Mouse (Mus musculus): ENCODE results near the gene Impg1.
A peak's percentile ranks its signal among the peaks of the same experiment; 100 is the strongest.
"Not testable (repeated sequence)": the region's sequence is repeated elsewhere in the genome, so short reads cannot be mapped to it uniquely, and the experiment has no call there.

Gene Impg1

DNA sequence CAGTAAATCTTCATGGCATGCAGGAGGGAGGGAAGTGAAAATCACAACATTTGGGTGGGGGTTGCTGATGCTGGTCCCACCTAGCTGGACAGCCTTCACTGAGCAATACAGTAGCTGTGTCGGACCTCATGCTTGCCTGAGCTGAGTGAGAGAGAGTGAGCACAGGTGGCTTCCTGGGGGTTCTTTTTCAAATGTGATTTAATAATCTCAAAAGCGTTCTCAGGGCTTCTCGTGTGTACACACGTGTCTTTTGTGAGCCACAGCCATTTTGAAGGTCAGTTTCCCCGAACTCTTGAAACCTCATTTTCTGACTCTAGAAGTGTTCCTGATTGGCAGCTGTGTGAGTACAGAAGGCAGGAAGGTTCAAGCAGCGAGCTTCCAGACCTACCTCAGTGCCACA is 122.8 kb downstream of the Impg1 start:
- DNase-seq, result no peak

DNA sequence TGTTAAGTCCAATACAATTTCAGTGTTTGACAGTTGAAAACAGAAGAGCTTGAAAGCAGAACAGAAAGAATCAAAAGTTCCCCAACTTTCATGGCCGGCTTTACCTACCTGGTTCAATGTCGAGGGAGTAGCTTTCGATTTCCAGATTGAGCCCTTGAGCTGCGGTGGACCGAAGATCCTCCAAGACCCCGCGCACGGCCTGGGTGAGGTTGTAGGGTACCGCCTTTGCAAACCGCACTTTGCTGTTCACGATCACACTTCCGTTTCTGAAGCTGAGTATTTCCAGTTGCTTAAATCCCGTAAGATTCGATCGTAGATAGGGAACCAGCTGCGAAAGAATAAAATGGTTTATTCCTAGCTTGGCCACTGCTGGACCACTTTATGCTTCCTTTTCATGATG is 123.5 kb downstream of the Impg1 start:
- no peak for DNase-seq

DNA sequence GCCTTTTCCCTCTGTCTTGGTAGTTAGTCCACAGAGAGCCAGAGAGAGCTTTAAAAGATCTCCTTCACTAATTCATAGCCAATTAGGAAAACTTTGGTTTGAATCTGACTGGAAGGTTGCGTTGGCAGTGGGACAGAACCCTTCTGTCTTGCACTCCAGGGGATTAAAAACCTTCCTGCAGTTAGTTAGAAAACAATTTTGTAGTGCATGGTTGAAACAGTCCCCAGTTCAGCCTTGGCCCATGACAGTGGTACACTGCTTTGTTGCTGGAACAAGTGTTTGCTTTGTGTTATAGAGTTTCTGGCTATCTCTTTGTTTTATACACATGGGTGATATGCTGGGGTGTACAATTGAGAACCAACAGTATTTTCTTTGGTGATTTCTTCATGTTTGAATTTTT is 124.4 kb downstream of the Impg1 start:
- DNase-seq, result no peak

DNA sequence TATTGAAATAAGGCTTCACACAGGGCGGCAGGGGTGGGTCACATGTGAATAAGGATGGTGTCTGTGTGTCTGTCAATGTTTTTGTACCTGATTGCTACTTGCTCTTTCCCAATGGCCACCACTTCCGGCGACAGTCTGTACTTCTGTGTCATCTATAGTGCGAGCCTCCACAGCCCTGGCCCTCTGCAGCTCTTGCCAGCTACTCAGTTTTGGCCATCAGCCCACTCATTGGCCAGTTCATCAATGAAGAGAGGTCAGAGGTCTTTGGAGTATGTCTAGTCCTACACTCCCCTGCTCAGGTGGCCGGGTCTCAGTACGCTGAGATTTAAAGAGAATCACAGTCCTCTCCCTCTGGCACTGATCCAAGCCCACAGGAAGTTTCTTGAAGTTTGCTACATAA is 127.3 kb downstream of the Impg1 start:
- DNase-seq, result no peak

DNA sequence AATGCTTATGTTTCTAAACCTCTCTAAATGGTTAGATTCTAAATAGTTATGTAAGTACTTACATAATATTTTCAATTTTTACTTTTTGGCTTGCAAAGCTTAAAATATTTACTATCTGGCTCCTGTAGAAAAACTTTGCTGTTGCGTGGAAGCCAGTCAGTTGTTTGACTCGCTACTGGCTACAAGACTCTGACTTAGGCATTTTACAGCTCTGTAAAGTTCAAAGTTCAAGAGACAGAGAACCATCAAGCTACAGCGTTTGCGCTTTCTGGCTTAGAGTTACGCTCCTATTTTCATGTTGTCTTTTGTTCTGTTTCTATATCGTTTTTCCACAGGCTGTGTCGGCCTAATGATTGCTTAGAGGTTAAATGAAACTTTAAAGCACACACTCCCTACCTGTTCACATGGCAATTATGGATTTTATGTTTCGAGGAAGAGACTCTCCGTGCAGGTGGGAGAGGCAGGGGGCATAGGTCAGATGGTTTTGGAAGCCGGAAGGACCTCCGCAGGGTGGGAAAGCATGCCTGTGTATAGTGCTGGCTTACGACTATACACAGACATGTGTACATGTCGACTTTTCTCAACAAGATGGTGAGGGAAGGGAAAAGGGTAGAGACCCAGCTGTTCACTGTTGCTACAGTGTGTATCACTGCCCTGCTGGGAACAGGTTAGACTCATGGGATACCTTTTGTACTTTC is 129.5 kb downstream of the Impg1 start:
- DNase-seq, result no peak

DNA sequence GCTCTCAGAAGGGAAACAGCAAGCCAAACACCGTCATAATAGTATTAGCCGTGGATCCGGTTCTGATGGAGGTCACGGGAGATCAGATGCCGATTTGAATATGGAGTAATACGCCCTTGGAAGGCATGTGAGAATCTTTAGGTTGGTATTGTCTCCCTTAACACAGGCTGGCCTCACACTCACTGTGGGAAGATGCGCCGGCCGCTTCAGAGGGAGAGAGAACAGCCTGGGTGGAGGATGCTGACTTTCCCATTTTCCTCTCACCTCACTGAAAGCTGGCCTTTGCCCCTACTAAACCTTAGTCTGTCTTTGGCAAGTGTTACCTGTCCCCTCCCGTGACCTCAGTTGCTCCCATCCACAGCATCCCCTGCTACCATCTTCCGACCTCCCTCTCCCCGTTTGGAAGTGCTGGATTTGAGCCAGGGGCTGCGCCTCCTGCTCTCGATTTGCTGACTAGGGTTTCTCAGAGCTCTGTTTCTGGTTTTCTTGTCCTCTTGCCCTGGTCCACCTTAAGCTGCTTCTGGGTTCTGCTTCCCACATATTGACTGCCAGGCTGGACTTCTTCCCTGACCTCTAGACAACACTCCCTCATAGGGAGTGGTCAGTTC is 131.2 kb downstream of the Impg1 start:
- no peak for DNase-seq

DNA sequence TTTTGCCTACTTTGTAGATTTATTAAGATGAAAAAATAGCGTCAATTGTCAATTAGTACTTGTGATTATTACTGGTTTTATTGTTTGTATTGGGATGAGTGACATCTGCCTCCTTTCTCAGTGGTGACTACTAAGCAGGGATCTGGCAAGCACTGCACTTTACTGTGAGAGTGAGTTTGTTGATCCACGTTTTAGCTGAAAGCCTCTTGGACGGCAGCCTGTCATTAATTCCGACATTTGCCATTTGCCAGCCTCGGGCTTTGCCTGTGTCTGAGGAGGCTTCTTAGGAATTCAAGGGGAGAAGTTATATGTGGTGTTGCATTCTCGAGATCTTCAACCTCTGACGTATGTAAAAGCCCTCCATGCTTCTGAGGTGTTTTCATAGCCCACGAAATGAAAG is 131.8 kb downstream of the Impg1 start:
- no peak for DNase-seq

DNA sequence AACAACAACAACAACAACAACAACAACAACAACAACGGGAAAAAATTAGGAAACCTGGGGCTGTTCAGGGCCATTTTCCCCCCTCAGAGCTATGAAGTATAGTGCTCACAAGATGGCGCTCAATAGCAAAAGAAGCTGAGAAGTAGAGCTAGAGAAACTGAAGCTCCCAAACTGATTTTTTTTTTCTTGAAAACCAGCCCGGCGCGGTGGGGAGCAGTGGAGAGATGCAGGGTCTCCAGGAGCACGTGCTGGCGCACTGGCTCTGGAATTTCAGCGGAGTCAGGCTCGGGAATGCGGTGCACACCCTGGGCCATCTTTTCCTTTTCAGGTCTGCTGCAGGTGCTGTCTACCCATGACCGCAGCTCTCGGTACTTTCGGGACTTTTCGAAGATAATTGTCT is 133.1 kb downstream of the Impg1 start:
- DNase-seq, result peak; percentile 34

DNA sequence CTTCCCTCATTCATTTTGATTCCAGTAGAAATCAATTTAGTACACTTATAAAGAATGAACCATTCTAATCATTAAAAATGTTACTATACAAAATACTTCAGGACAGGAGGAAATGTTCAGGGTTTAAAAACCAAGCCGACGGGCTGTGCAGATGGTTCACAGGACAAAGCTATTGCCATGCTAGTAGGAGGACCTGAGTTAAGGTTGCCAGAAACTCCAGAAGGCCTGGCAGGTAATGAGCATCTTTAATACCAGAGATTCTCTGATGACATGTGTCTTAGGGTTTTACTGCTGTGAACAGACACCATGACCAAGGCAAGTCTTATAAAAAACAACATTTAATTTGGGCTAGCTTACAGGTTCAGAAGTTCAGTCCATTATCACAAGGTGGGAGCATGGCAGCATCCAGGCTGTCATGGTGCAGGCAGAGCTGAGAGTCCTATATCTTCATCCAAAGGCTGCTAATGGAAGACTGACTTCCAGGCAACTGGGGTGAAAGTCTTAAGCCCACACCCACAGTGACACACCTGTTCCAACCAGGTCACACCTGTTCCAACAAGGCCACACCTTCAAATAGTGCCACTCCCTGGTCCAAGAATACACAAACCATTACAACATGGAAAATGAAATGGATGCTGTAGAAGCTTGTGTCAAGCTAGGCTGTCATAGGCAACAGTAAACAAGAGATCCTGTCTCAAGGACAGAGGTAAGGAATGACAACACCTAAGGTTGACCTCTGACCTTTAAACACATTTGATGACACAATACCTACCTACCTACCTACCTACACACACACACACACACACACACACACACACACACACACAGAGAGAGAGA is 144.0 kb downstream of the Impg1 start:
- not testable (repeated sequence) for DNase-seq

DNA sequence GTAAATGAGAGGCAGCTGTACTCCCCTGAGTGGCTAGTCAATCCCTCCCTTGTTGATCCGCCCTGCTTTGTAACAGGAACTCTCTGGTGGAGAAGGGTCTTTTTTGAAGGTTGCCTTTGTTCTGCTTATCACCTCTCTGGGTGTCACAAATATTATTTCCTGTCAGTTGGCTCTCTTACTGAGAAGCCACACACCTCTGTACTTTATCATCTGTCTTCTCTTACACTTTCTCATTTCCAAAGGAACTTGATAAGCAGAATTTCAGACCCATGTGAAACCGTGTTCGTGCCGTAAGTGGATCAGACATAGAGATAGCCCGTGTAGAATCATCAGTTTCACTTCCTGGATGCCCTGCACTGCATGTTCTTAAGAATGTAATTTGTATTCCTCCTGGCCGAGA is 147.3 kb downstream of the Impg1 start:
- no peak for DNase-seq

DNA sequence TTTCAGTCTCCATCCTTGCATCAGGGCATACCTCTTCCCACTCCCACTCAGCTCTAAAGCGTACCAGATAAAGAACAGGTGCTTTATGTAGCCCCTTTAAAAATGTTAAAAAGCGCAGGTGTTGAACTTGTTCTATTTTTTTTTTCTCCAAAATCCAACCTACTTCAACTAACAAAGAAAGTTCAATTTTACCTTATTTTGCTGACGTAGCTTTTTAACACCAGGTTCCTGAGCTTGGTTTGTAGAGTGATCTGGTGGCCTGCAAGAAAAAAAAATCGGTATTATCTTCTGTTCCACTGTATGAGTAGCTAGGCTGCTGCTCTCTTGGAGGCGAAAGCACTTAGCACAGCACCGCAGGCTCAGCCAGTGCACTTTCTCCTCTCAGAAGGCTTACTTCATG is 149.4 kb downstream of the Impg1 start:
- DNase-seq, result no peak

DNA sequence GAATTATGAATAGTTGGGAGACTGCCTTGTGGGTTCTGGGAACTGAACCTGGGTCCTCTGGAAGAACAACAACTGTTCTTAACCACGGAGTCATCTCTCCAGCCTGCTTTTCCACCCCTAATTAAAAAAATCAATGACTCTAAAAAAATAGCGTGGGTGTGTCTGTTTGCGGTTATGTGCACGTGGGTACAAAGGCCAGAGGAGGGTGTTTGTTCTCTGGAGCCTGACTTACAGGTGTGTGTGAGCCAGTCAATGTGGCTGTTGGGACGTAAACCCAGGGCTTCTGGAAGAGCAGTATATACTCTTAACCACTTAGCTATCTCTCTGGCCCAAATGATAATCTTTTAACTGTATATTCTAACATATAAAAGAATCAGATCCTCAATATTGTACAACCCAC is 151.7 kb downstream of the Impg1 start:
- no peak for DNase-seq

DNA sequence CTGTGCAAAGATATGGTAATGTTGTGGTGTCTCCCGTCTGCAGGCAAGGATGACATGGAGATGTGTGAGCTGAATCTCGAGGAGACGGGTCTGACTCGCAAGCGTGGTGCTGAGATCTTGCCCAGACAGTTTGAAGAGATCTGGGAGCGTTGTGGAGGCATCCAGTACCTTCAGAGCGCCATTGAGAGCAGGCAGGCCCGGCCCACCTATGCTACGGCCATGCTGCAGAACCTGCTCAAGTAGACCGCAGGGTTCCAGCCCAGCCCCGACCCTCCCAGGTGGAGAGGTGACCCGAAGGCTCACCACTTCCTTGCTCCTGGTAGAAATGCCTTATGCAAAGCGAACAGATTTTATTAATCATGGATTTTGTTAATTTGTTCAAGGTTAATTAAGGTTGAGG is 157.7 kb downstream of the Impg1 start:
- DNase-seq, result no peak

DNA sequence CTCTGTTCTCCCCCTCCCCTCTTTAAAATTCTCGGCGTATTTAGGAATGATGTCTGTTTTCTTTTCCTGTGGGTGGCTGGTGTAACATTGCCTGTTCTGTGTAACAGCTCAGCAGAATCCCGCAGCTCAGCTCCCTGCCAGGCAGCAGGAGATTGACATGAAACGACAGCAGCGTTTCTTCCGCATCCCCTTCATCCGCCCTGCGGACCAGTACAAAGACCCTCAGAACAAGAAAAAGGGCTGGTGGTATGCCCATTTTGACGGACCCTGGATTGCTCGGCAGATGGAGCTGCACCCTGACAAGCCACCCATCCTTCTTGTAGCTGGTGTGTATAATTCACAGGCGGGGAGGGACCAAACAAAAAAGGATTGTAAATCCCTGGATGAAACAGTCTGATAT is 158.4 kb downstream of the Impg1 start:
- no peak for DNase-seq

DNA sequence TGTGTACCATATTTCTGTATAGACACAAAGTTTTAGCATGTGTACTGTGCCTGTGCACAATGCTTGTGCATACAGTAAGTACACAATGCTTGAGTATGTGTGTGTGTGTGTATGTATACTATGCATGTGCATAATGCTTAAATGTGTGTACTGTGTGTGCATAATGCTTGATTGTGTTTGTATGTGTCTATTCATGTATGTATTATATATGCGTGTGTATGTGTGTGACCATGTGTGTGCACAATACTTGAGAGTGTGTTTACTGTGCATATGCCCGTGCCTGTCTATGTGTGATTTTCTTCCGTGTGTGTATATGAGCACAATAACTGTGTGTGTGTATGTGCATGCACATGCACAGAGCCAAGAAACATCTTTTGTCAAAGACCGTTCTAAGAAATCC is 158.9 kb downstream of the Impg1 start:
- DNase-seq, result no peak

DNA sequence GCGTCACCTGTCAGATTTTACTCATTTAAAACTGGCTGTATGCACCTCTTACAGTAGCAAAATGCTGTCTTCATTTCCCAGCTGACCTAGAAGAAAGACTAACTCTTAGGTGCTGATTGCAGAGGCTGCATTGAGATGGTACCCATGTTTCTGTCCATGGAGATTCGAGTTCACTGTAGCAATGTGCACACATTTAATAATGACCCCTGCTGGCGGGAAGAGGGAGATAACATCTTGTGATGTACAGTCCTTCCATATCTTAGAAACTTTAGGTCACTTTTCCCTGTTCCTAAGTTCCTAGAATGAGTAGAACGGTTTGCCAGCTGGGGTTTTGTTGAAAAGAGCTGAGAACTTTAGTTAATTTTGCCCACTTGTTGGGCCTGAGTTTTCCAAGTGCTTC is 161.8 kb downstream of the Impg1 start:
- peak; percentile 11 for DNase-seq

DNA sequence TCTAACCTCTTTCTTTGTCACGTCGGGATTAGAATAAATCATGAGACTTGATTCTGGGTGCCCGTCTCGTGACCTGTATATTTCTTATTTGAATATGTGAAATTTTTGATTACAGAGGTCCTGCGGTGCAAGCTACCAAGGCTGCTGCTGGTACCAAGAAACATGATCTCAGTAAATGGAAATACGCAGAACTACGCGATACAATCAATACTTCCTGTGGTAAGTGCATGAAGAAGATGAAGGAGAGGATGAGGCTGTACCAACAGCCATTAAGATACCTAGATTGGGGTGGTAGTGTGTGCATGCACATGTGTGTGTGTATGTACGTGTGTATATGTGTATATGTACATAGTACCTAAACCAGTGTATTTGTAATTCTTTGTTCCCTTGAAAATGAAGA is 166.2 kb downstream of the Impg1 start:
- DNase-seq, result no peak

DNA sequence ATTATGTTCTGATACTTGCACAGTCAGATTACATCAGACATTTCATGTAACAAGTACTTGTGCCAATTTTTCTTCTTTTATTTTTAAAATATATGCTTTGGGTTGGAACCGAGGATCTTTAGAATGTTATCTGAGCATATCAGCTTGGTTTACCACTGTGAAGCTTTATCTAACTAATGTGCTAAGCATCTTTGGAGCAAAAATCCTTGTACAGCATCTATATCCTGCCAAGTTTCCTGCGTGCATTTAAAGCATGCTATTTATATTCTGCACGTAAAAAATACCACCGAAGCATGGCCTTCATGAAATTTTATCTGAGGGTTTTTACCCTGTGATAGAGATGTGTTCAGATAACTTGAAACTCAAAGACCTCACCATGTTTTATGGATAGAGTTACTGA is 169.2 kb downstream of the Impg1 start:
- no peak for DNase-seq

DNA sequence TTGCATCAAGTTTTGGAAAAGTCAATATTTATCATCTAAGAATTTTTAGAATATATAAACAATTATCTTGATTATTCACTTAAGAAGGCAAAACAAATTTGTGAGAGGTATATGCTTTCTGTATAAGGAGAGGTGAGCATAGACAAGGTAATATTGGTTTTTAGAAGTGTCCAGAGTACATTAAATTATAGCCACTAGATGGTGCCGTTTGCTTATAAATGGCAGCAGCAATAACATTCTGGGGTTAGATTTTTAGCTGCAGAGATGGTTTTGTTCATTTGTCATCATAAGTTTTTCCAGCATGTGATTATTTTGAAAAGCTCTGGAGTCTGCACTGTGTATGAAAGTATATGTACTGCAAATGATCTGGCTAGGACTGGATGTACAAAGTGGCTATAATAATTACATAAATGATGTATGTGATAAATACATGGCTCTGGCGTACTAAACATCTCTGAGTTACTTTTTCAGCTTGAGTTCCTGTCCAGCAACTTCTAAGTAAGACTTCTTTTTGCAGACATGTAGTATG is 172.2 kb downstream of the Impg1 start:
- DNase-seq, result no peak

DNA sequence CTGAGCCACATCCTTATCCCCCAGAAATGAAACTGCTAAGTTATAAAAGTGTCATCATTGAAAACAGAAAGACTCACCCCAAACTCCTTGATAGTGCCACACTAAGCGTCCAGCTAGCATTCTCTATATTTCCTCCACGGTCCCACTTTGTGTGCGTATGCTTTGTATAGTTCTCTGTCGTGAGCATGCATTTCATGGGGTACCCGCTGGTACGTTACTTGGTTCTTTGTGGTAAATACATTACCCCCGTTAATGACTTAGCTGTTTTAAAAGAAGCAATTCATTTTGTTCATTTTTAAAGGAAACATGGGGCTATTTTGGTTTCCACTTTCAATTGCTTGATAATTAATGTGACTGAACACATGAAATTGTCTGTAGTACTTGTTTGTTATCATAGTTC is 178.4 kb downstream of the Impg1 start:
- DNase-seq, result no peak

DNA sequence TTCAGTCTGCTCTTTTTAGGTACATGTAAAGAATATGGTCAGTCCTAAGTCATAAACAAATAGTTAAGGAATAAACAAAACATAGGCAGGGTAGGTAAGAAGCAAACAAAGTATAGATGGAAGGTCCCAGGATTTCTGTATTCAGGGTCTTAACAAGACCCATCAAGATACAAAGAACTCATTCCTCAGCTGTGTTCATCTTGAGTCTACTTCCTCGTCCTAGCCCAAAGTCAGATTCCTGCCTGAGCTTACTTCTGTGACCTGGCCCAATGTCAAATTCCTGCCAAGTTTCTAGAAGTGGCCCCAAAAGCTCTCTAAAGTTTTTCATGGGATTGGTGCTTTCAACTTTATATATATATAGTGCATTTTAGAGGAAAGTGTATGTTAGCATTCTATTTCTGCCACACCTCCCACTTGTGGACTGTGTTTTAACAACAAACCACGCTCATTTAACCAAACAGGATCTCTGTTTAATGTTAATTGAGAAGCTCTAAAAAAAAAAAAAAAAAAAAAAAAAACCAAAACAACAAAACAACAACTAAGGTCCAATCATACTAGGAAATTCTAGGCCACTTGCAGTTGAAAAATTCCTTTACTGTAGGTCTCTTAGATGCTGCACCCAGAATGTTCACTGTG is 180.6 kb downstream of the Impg1 start:
- no peak for DNase-seq

DNA sequence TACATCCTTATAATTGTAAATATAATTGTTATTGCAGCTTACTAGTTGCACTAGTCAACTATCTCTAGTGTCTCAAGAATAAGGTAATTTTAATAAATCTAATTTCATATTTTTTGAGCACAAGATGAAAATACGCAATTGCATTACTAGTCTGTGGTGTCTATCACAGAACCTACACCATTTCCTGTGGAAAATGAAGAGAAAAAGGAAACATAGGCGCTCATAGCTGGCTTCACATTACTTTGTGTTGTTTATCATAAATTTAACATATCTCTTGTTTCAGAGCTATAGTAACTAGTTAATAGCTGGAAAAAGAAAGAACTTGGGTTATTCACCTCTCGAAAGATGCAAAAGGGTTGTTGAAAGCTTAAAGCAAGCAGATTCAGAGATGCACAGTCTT is 182.9 kb downstream of the Impg1 start:
- no peak for DNase-seq

DNA sequence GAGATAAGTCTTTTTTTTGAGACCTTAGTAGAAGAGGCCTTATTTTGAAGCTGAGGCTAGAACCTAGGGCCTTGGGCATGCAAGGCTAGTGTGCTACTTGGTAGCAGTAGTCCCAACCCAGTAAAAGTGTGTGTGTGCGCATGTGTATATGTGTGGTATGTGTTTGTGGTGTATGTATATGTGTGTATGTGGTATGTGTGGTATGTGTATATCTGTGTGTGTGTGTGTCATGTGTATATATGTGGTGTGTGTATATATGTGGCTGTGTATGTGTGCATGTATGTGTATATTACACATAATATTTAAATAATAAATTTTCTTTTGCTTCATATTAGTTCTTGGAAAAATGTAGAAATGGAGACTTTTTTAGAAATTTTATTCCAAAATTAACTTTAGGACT is 184.6 kb downstream of the Impg1 start:
- no peak for DNase-seq

DNA sequence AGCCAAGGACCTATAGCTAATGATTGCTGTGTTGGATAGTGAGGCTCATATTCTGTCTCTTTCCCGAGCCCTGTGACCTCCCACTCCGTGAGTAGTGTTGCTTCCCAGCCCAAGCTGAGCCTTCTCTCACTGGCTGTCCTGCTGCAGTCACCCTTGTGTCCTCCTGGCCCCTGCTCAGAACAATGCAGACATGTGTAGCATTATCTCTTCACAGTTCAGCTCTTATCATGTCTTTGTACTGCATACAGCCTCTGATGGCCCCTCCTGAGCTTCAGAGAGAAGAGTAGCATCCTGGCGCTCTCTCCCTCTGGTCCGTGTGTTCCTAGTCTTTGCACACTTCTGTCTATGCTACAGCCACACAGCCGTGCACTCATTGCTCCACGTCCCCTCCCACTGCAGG is 187.5 kb downstream of the Impg1 start:
- no peak for DNase-seq

Data from lung, postnatal 14 days (tissue).